Mouse (Mus musculus): ENCODE measurements at regions not wholly inside any gene's neighbourhood (a gene's known extent, or its start where the extent isn't known, plus 50 kb on each side); places are given as distances from the start of the nearest gene placed in this dataset.

GRCm38 (mm10) chr12:68879425-68879824, 279.6 kb downstream of the Rps29 start:
- no peak for DNase-seq (ENCODE audit: low read depth, low spot score)

- DNase-seq (ENCODE audit: low read depth, low spot score) = no peak
Measured at GRCm38 (mm10) chr12:68871259-68871658, 287.7 kb downstream of the Rps29 start.

DNA sequence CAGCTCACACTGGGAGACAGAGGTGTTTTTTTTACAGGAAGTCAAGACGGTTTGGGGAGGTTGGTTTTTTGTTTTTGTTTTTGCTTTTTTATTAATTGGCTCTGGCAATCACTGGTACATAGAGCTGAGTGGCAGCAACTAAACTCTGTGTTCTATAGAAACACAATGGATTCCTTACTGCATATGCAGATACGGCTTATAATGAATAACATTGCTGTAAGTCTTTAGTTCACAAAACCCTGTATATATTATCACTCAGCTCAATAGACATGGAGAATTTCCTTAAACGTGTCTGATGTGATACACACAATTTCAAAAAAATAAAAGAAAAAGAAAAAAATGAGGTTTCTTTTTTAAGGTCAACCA, 296.0 kb downstream of the Rps29 start:
- no peak for DNase-seq (ENCODE audit: low read depth, low spot score)

- DNase-seq (ENCODE audit: low read depth, low spot score) = peak; percentile 38
Measured at GRCm38 (mm10) chr12:68862313-68862990, 296.5 kb downstream of the Rps29 start.

GRCm38 (mm10) chr12:68860332-68860731, 298.7 kb downstream of the Rps29 start:
- DNase-seq (ENCODE audit: low read depth, low spot score) = peak; percentile 15

GRCm38 (mm10) chr12:68849616-68850140, 309.3 kb downstream of the Rps29 start:
- DNase-seq (ENCODE audit: low read depth, low spot score) = no peak

- DNase-seq (ENCODE audit: low read depth, low spot score) = no peak
Measured at GRCm38 (mm10) chr12:68840815-68841214, 318.2 kb downstream of the Rps29 start.

DNA sequence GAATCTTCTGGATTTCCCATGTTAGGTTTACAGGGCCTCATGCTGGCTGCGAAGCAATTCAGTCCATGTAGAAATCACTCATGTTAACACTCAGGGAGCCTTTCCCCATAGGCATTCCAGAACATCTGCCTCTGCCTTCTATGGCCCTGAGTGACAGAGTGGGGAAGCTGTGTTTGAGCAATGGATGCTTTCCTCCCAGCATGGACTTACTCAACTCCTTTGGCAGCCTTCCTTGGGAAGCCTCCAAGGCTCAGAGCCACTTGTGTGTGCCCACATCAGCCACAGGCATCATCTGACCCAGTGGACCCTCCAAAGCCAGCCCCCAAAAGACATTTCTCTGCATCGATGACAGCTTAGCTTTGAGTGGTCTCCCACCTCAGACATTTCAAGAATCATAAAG, 318.8 kb downstream of the Rps29 start:
- DNase-seq (ENCODE audit: low read depth, low spot score) = no peak

- DNase-seq (ENCODE audit: low read depth, low spot score) = no peak
Measured at GRCm38 (mm10) chr12:68836023-68836422, 323.0 kb downstream of the Rps29 start.

GRCm38 (mm10) chr12:68833914-68834313, 325.1 kb downstream of the Rps29 start:
- no peak for DNase-seq (ENCODE audit: low read depth, low spot score)

DNA sequence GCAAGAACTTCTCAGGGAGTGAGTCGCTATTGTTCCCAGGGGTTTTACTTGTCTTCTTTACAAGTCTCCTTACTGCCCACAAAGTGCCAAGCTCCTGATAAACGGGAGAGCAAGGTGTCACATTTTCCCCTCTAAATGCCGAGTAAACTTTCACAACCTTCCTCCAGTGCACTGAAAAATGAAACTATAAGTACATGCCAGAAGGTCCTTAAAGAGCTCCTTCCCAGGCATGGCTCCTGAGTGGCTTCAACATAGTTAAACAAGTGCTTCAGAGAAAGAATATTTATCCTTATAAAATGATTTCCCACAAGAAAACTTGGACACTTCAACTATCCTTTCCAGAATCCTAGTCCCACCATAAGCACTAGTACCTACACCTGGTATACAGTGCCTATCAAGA, 329.6 kb downstream of the Rps29 start:
- no peak for DNase-seq (ENCODE audit: low read depth, low spot score)

- DNase-seq (ENCODE audit: low read depth, low spot score) = no peak
Measured at GRCm38 (mm10) chr12:68827549-68828249, 331.3 kb downstream of the Rps29 start.

- no peak for DNase-seq (ENCODE audit: low read depth, low spot score)
Measured at GRCm38 (mm10) chr12:68794396-68794795, 364.6 kb downstream of the Rps29 start.

DNA sequence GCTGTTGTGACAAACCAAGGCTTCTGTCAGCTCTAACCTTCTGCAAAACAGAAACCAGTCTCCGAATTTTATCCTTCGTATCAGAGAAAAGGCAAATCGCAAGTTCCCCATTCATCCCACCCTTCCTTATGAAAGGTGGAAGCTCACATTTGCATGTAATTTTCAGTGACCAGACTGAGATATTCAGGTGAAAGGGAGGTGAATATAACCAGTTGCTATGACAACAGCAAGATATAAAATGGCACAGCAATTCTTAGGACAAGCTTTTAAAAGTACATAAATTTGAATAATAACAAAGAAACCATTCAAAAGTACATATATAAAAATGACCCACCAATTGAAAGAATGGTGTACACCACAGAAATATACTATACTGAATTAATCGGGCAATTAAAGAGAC, 375.4 kb downstream of the Rps29 start:
- no peak for DNase-seq (ENCODE audit: low read depth, low spot score)

GRCm38 (mm10) chr12:68775503-68775902, 383.5 kb downstream of the Rps29 start:
- no peak for DNase-seq (ENCODE audit: low read depth, low spot score)

DNA sequence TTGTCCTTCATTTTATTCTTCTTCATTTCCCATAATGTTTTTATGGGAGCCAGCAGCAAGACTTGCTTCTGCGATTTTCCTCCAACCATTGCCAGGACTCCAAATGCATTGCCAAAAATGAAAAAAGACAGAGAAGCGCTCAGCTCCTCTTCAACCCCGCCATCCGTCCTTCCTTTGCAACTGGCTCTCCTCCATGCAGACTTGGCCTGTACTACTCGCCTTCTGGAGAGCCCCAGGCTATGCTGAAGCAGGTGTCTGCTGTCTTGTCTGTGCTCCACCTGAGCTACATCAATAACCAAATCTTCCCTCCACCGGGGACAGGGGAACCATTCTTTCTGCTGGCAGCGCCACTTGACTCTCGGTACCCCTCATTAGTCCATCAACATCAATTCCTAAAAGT, 384.2 kb downstream of the Rps29 start:
- no peak for DNase-seq (ENCODE audit: low read depth, low spot score)

- DNase-seq (ENCODE audit: low read depth, low spot score) = no peak
Measured at GRCm38 (mm10) chr12:68758263-68759020, 400.5 kb downstream of the Rps29 start.

- no peak for DNase-seq (ENCODE audit: low read depth, low spot score)
Measured at GRCm38 (mm10) chr12:68728882-68729281, 430.1 kb downstream of the Rps29 start.

DNA sequence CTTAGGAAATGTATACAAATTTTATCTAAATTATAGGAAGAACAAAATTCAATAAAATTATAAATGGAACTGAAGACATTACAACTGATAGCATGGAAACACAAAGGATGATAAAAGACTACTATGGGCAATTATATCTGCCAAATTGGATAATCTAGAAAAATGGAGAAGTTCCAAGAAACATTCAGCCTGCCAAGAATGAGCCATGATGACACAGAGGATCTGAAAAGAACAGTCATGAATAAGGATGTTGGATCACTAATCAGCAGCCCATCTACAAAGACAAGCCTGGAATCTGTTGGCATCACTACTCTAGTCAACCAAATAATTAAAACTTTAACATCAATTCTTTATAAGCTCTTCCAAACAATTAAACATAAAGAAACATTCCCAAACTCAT, 440.0 kb downstream of the Rps29 start:
- DNase-seq (ENCODE audit: low read depth, low spot score) = no peak

- no peak for DNase-seq (ENCODE audit: low read depth, low spot score)
Measured at GRCm38 (mm10) chr12:68694275-68695267, 464.4 kb downstream of the Rps29 start.

- DNase-seq (ENCODE audit: low read depth, low spot score) = no peak
Measured at GRCm38 (mm10) chr12:68688262-68688661, 470.7 kb downstream of the Rps29 start.
